In the genomic region with DNA sequence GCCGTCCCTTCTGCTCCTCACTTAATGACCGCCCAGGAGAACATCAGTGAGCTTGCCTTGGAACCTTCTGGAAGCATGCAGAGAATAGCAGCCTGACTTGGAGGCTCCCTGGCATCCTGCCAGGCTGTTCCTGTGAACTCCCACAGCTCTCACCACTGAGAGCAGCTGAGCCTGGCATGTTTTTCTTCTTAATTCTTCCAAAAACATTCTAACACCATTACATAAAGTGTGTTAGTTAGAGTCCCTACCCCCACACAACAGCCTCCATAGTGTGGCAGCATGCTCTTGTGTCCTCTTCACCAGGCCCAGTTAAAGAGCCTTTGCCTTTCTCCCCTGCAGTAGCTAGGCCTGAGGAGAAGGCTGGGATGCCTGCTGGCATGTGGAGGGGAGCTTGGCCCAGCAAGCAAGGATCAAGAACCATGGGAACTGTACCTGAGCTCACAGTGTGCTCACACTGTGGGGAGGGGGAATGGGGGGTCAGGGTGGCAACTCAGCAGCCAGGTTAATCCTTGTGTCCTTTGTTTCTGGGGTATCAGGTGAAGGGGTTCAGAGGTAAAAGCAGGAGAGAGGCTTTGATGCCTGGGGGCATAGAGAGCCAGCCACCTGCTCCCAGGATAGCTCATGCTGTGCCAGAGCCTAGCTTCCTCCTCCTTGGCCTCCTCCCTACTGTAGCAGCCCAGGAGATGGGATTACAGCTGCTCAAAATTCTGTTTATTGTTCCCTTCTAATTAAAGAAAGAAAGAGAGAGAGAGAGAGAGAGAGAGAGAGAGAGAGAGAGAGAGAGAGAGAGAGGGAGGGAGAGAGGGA, we compare ENCODE assay signal across 8 mouse cellular contexts. TPM values are rescaled to one million over a fixed set of nuclear protein-coding genes. Genes with fewer than 3 reads are reported as not detected.
DNase-seq lines count a peak whose midpoint lies in the region; ATAC-seq lines count a peak whose summit lies in the region.

No protein-coding gene starts in this region.

- no peak overlapping the region for H3K27ac ChIP-seq in liver, embryonic 12.5 days
- H3K27ac ChIP-seq in midbrain, embryonic 13.5 days: peak overlapping the region; percentile 62

- no peaks in the 10 kb centered on the region for H3K9me3 ChIP-seq in liver, embryonic 12.5 days (replicated peaks)
- no peaks in the 10 kb centered on the region for H3K9me3 ChIP-seq in midbrain, embryonic 13.5 days

- 69% methylated on average over 2 of the region's 2 CpGs for WGBS in liver, embryonic 12.5 days (ENCODE audit: insufficient replicate concordance)
- 66% methylated on average over 2 of the region's 2 CpGs for WGBS in midbrain, embryonic 13.5 days

- H3K36me3 ChIP-seq in liver, embryonic 12.5 days: no peaks in the 10 kb centered on the region
- H3K36me3 ChIP-seq in midbrain, embryonic 13.5 days: no peaks in the 10 kb centered on the region

- H3K27me3 ChIP-seq in liver, embryonic 12.5 days (replicated peaks): peaks cover 22% of the 10 kb centered on the region; the same call in 1 of the 2 replicates
- H3K27me3 ChIP-seq in midbrain, embryonic 13.5 days: no peaks in the 10 kb centered on the region

- H3K4me2 ChIP-seq in liver, embryonic 12.5 days: no peak overlapping the region
- no peak overlapping the region for H3K4me2 ChIP-seq in midbrain, embryonic 13.5 days (replicated peaks)

- peak; percentile 25 for DNase-seq in liver
- peak; percentile 89 for DNase-seq in cerebellum, adult 11-12 months
- DNase-seq in frontal cortex, postnatal 36 days (ENCODE audit: low spot score in 2 of 2): peak; percentile 84 to 95
- peak; percentile 93 for DNase-seq in layer of hippocampus, adult 11-12 months (ENCODE audit: low spot score)
- DNase-seq in thymus, postnatal 0 days (ENCODE audit: low spot score): no peak

- H3K4me3 ChIP-seq in liver, embryonic 12.5 days: no peak overlapping the region
- no peak overlapping the region for H3K4me3 ChIP-seq in midbrain, embryonic 13.5 days (replicated peaks)

- no peak for ATAC-seq in liver, embryonic 12.5 days
- no peak for ATAC-seq in midbrain, embryonic 13.5 days
- ATAC-seq in granulocyte monocyte progenitor cell, adult 5-6 weeks (replicated peaks; ENCODE audit: poor library complexity, severe bottlenecking): no peak

- H3K4me1 ChIP-seq in liver, embryonic 12.5 days: no peaks in the 10 kb centered on the region
- H3K4me1 ChIP-seq in midbrain, embryonic 13.5 days (replicated peaks): peaks cover 20% of the 10 kb centered on the region

- no peak overlapping the region for H3K9ac ChIP-seq in liver, embryonic 12.5 days
- no peak overlapping the region for H3K9ac ChIP-seq in midbrain, embryonic 13.5 days (replicated peaks)

RNA-seq across cellular contexts. Expression of gene Aifm3, which starts 7.3 kb away (rescaled TPM):
- polyA plus RNA-seq in liver, embryonic 12.5 days (2016; fragmentation: Nextera tagmentation; extraction: Ambion mirVana): 0.83 and 0.98 TPM in 2 replicates
- polyA plus RNA-seq in midbrain, embryonic 13.5 days (2015; fragmentation: Nextera tagmentation; extraction: Ambion mirVana): 7.9 and 10.6 TPM in 2 replicates
- 0.40 and 0.42 TPM in 2 replicates for polyA plus RNA-seq in thymus, postnatal 0 days (2015; fragmentation: Nextera tagmentation; extraction: Ambion mirVana)
- not detected in 2 replicates for total RNA-seq in granulocyte monocyte progenitor cell, adult 5-6 weeks (2014; fragmentation: Nextera tagmentation)
- not detected in 2 replicates for total RNA-seq in granulocyte monocyte progenitor cell, adult 5-6 weeks (2017)

RNA-seq across cellular contexts. Expression of gene Lztr1, which starts 11.8 kb away (rescaled TPM):
- 31.4 and 34.8 TPM in 2 replicates for polyA plus RNA-seq in liver, embryonic 12.5 days (2016; fragmentation: Nextera tagmentation; extraction: Ambion mirVana)
- 124 and 133 TPM in 2 replicates for polyA plus RNA-seq in midbrain, embryonic 13.5 days (2015; fragmentation: Nextera tagmentation; extraction: Ambion mirVana)
- 30.9 and 36.4 TPM in 2 replicates for polyA plus RNA-seq in thymus, postnatal 0 days (2015; fragmentation: Nextera tagmentation; extraction: Ambion mirVana)
- total RNA-seq in granulocyte monocyte progenitor cell, adult 5-6 weeks (2014; fragmentation: Nextera tagmentation): 35.0 and 51.1 TPM in 2 replicates
- 47.1 and 73.7 TPM in 2 replicates for total RNA-seq in granulocyte monocyte progenitor cell, adult 5-6 weeks (2017)

RNA-seq across cellular contexts. Expression of gene Thap7, which starts 34.2 kb away (rescaled TPM):
- 34.2 and 36.6 TPM in 2 replicates for polyA plus RNA-seq in liver, embryonic 12.5 days (2016; fragmentation: Nextera tagmentation; extraction: Ambion mirVana)
- 61.7 and 65.0 TPM in 2 replicates for polyA plus RNA-seq in midbrain, embryonic 13.5 days (2015; fragmentation: Nextera tagmentation; extraction: Ambion mirVana)
- polyA plus RNA-seq in thymus, postnatal 0 days (2015; fragmentation: Nextera tagmentation; extraction: Ambion mirVana): 79.7 and 81.0 TPM in 2 replicates
- 18.4 and 24.8 TPM in 2 replicates for total RNA-seq in granulocyte monocyte progenitor cell, adult 5-6 weeks (2014; fragmentation: Nextera tagmentation)
- total RNA-seq in granulocyte monocyte progenitor cell, adult 5-6 weeks (2017): 32.1 and 43.8 TPM in 2 replicates

RNA-seq across cellular contexts. Expression of gene Crkl, which starts 44.9 kb away (rescaled TPM):
- polyA plus RNA-seq in liver, embryonic 12.5 days (2016; fragmentation: Nextera tagmentation; extraction: Ambion mirVana): 37.9 and 41.6 TPM in 2 replicates
- 88.7 and 91.2 TPM in 2 replicates for polyA plus RNA-seq in midbrain, embryonic 13.5 days (2015; fragmentation: Nextera tagmentation; extraction: Ambion mirVana)
- polyA plus RNA-seq in thymus, postnatal 0 days (2015; fragmentation: Nextera tagmentation; extraction: Ambion mirVana): 59.8 and 68.0 TPM in 2 replicates
- total RNA-seq in granulocyte monocyte progenitor cell, adult 5-6 weeks (2014; fragmentation: Nextera tagmentation): 26.0 and 30.1 TPM in 2 replicates
- 19.4 and 20.9 TPM in 2 replicates for total RNA-seq in granulocyte monocyte progenitor cell, adult 5-6 weeks (2017)
